Mouse (Mus musculus) heart, embryonic 10.5 days (tissue): ENCODE measurements around the gene Atf2. TPM values are rescaled to one million over a fixed set of nuclear protein-coding genes. Genes with fewer than 3 reads are reported as not detected.

Source experiments
- DNase-seq: peaks from one replicate; pipeline ENCODE4 v3.0.0-alpha.2; 2017; ENCODE audit warnings: low spot score
- H3K27ac ChIP-seq: fragments of 300-500 bp; sonication (generic); 2 replicates; pipeline ENCODE4 v1.5.1; 2016; ENCODE audit warnings: mild to moderate bottlenecking
- H3K27me3 ChIP-seq: fragments of 300-500 bp; sonication (generic); 2 replicates; pipeline ENCODE4 v1.6.1; 2016; ENCODE audit warnings: mild to moderate bottlenecking; ENCODE audit not compliant: poor library complexity, insufficient read depth, severe bottlenecking
- H3K36me3 ChIP-seq: fragments of 300-500 bp; sonication (generic); 2 replicates; pipeline ENCODE4 v1.6.1; 2016; ENCODE audit warnings: mild to moderate bottlenecking, moderate library complexity
- H3K4me1 ChIP-seq: fragments of 300-500 bp; sonication (generic); 2 replicates; pipeline ENCODE4 v1.6.1; 2016; ENCODE audit warnings: mild to moderate bottlenecking
- H3K4me3 ChIP-seq: fragments of 300-500 bp; sonication (generic); 2 replicates; pipeline ENCODE4 v1.5.1; 2016; ENCODE audit warnings: mild to moderate bottlenecking, moderate library complexity
- H3K9me3 ChIP-seq: fragments of 300-500 bp; sonication (generic); 2 replicates; pipeline ENCODE4 v1.6.1; 2016; ENCODE audit warnings: mild to moderate bottlenecking, moderate library complexity
- WGBS: fragments of 180-500 bp; shearing (Covaris S2); methylation state at CpG from one replicate; pipeline ENCODE4 v1.1.7; 2016; 5-methylcytosine and 5-hydroxymethylcytosine counted together
- polyA plus RNA-seq: library from polyadenylated mRNA; unstranded; fragments of >200 nt; fragmentation: Nextera tagmentation; extraction: Ambion mirVana; gene quantifications from 2 replicates; pipeline ENCODE4 v1.2.1, GENCODE M21; 2016

Atf2 gene
- polyA plus RNA-seq, 1 experiment from 2014 or later, result 58.2 TPM

- no peaks in the 10 kb centered on the region for H3K27me3 ChIP-seq
- no peak overlapping the region for H3K4me3 ChIP-seq
- no peaks in the 10 kb centered on the region for H3K36me3 ChIP-seq
- peaks cover 13% of the 10 kb centered on the region for H3K4me1 ChIP-seq
- H3K9me3 ChIP-seq, result no peaks in the 10 kb centered on the region
- no peak overlapping the region for H3K27ac ChIP-seq
- 75% methylated on average over 7 of the region's 7 CpGs for WGBS
- no peak for DNase-seq
Observed at GRCm38 (mm10) chr2:73779796-73780195, 112.6 kb downstream of the Atf2 start.

DNA sequence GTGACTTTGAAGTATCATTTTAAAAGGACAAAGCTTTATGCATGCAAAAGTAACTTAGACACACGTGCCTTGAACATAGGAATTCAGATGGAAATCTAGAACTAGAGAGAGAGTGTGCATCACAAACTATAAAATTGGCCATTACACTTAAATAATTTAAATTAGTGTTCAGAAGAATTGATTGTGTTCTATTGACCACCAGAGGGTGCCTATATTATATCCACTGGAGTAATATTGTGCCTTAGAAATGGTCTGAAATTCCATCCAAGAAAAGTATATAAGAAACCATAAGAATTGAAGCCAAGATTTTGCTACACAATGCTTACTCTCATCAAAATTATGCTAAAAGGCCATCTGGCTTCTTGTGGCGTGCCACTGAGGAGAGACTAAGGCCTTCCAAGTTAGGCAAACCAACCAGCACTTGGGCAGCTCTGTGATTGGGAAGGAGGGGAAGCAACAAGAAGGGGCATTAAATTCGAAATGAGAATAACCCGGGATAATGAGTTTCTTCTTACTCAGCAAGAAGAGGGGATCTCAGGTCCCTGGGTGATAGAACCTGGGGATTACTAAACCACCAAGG lies 113.3 kb downstream of the Atf2 start:
- no peaks in the 10 kb centered on the region for H3K9me3 ChIP-seq
- H3K4me3 ChIP-seq, result no peak overlapping the region
- H3K4me1 ChIP-seq, result peaks cover 13% of the 10 kb centered on the region
- H3K27me3 ChIP-seq, result no peaks in the 10 kb centered on the region
- H3K27ac ChIP-seq, result no peak overlapping the region
- WGBS, result 72% methylated on average over 4 of the region's 4 CpGs
- DNase-seq, result no peak
- no peaks in the 10 kb centered on the region for H3K36me3 ChIP-seq

- Histone ChIP-seq H3K36me3 (no peaks in the 10 kb centered on the region), H3K4me1 (peaks cover 6% of the 10 kb centered on the region), H3K27ac (no peak overlapping the region), H3K4me3 (no peak overlapping the region), H3K9me3 (no peaks in the 10 kb centered on the region), H3K27me3 (no peaks in the 10 kb centered on the region)
- 33% methylated on average over 4 of the region's 4 CpGs for WGBS
- no peak for DNase-seq
Observed at GRCm38 (mm10) chr2:73776936-73777335, 115.5 kb downstream of the Atf2 start.

GRCm38 (mm10) chr2:73775683-73776310 lies 116.6 kb downstream of the Atf2 start:
- DNase-seq, result no peak

DNA sequence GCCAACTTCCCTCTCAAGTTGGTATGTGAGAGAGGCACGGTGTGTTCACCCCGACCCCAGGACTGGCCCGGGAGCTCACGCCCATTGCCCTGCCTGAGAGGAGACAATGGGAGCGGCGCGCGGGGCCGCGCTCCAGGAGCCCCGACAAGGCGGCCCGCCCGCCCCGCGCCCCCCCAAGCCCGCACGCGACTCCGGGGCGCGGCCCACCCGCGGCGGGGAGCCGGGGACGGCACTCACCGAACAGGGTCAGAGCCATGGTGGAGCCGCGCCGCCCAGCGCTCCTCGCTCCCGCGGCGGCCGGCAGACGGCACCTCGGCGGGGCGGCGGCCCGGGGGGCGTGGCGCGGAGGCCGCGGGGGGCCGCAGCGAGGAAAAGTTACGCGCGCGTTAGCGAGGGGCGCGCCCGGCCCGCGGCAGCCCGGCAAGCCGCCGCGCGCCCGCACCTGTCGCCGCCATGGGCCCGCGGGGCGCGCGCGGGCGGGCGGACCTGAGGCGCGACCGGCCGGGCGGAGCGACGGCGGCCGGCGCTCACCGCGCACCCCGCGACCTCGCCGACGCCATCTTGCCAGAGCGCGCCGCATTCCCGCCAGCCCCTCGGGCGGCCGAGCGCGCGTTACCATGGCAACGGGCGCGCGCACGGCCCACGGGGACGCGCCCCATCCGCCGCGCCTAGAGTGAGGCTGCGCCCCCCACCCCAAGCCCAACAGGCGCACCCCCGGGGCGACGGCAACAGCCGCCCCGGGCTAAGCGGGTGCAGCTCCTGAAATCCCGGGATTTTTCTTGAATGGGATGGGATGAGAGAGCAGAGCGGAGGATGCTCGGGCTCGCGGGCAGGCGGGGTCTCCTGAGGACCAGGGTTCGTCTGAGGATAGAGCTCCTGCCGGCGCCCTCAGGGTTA lies 117.4 kb downstream of the Atf2 start, which contains the start of gene Chn1:
TSS of gene Chn1 (minus strand) at position 561 of the 897 bp plus-strand sequence.
- Histone ChIP-seq H3K9me3 (no peaks in the 10 kb centered on the region), H3K4me1 (peaks cover 4% of the 10 kb centered on the region), H3K27me3 (no peaks in the 10 kb centered on the region), H3K36me3 (no peaks in the 10 kb centered on the region), H3K27ac (peak within 1 kb of the TSS; percentile 95), H3K4me3 (peak within 1 kb of the TSS; percentile 89)
- under 1% methylated on average over 126 of the region's 131 CpGs for WGBS
- peak; percentile 87 for DNase-seq

More at GRCm38 (mm10) chr2:73775683-73776310, 116.6 kb downstream of the Atf2 start:
- H3K4me1 ChIP-seq, result peaks cover 4% of the 10 kb centered on the region
- no peaks in the 10 kb centered on the region for H3K27me3 ChIP-seq
- H3K36me3 ChIP-seq, result no peaks in the 10 kb centered on the region
- peak overlapping the region; percentile 95 for H3K27ac ChIP-seq
- WGBS, result under 1% methylated on average over 22 of the region's 22 CpGs
- no peaks in the 10 kb centered on the region for H3K9me3 ChIP-seq
- H3K4me3 ChIP-seq, result peak overlapping the region; percentile 89

- no peak for DNase-seq
- Histone ChIP-seq H3K9me3 (no peaks in the 10 kb centered on the region), H3K27ac (no peak overlapping the region), H3K4me3 (no peak overlapping the region), H3K36me3 (no peaks in the 10 kb centered on the region), H3K27me3 (no peaks in the 10 kb centered on the region), H3K4me1 (peaks cover 4% of the 10 kb centered on the region)
- WGBS, result 33% methylated on average over 1 of the region's 1 CpGs
Observed at GRCm38 (mm10) chr2:73772945-73773344, 119.5 kb downstream of the Atf2 start.

DNA sequence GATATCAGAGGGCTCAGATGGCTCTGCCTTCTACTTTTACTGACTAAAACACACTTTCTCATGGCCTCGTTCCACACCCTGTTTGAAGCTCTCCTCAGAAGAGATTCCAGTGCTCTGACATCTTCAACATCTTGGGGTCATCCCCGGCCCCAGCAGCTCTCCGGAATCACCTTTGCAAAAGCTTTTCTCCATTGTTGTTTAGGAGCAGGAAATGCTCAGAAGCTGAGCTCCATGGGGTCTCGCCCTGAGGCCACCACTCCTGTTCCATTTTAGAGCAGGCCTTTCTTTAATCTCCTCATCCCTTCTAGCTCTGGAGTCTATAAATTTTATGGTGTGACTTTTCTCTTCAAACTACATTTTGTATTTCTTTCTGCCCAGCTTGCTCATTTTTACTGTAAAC lies 123.8 kb downstream of the Atf2 start:
- Histone ChIP-seq H3K27ac (no peak overlapping the region), H3K4me1 (peaks cover 15% of the 10 kb centered on the region), H3K27me3 (no peaks in the 10 kb centered on the region), H3K4me3 (no peak overlapping the region), H3K36me3 (no peaks in the 10 kb centered on the region), H3K9me3 (no peaks in the 10 kb centered on the region)
- peak; percentile 31 for DNase-seq
- WGBS, result 73% methylated on average over 4 of the region's 4 CpGs

Other genes starting within 250 kb of the Atf2 start
- 15.0 and 17.7 TPM in 2 replicates for gene Chn1, start 117.3 kb downstream of the Atf2 start, polyA plus RNA-seq
- gene Atp5g3, start 18.7 kb upstream of the Atf2 start, polyA plus RNA-seq, result 1,281 and 1,775 TPM in 2 replicates